Mouse (Mus musculus): ENCODE data around the gene Vmn1r95. TPM values are rescaled to one million over a fixed set of nuclear protein-coding genes. Genes with fewer than 3 reads are reported as not detected.
"Not testable (repeated sequence)": the region's sequence is repeated elsewhere in the genome, so short reads cannot be mapped to it uniquely, and the experiment has no call there.

Vmn1r95 gene
- not detected in 2 replicates for polyA plus RNA-seq (2014; fragmentation: Nextera tagmentation; extraction: Ambion mirVana)

DNA sequence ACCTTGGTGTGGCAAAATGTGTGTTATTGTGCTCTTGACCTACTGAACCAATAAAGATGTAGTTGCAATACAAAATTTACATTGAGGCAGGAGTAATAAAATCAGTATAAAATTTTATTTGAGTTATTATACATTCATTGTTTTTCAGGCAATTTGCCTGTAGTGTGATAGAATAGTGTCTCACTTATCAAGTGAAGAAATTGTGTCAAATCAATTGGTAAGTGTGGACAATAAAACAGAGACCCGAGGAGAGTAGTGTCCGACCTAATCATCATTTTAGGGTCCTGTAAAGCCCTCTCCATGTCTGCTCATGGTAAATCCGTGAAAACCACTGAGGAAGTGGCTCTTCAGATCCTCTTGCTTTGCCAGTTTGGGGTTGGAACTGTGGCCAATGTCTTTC, at the start of gene Vmn1r95:
Gene Vmn1r95, plus strand, starts transcription at position 301 of the 400 bp plus-strand sequence.
- not testable (repeated sequence) for H3K27me3 ChIP-seq (ENCODE audit: control insufficient read depth, insufficient read depth, low read length); H3K4me2 ChIP-seq (ENCODE audit: low read length); H3K36me3 ChIP-seq (ENCODE audit: control insufficient read depth, insufficient read depth, low read length); H3K4me1 ChIP-seq (ENCODE audit: control insufficient read depth, insufficient read depth, low read length); H3K4me3 ChIP-seq (replicated peaks; ENCODE audit: low read depth, low read length); DNase-seq; H3K27ac ChIP-seq (replicated peaks; ENCODE audit: low read depth, low read length); ATAC-seq (ENCODE audit: low FRiP score, low TSS enrichment); H3K9ac ChIP-seq (replicated peaks; ENCODE audit: low read length); H3K9me3 ChIP-seq (ENCODE audit: control insufficient read depth, low read length)
- WGBS = no CpG with 5 or more reads among the region's 3 CpGs

DNA sequence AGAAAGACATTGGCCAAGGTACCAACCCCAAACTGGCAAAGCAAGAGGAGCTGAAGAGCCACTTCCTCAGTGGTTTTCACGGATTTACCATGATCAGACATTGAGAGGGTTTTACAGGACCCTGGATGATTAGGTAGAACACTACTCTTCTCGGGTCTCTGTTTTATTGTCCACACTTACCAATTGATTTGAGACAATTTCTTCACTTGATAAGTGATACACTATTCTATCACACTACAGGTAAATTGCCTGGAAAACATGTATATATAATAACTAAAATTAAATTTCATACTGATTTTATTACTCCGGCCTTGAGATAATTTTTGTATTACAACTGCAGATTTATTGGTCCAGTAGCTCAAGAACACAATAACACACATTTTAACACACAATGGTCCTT, 25.2 kb upstream of the Vmn1r95 start, which contains the start of gene Vmn1r94:
Gene Vmn1r94, minus strand, starts transcription at position 101 of the 400 bp plus-strand sequence.
- H3K36me3 ChIP-seq (ENCODE audit: control insufficient read depth, insufficient read depth, low read length); H3K27ac ChIP-seq (replicated peaks; ENCODE audit: low read depth, low read length); H3K27me3 ChIP-seq (ENCODE audit: control insufficient read depth, insufficient read depth, low read length); H3K9ac ChIP-seq (replicated peaks; ENCODE audit: low read length); H3K4me2 ChIP-seq (ENCODE audit: low read length); H3K9me3 ChIP-seq (ENCODE audit: control insufficient read depth, low read length); DNase-seq; ATAC-seq (ENCODE audit: low FRiP score, low TSS enrichment); H3K4me3 ChIP-seq (replicated peaks; ENCODE audit: low read depth, low read length); H3K4me1 ChIP-seq (ENCODE audit: control insufficient read depth, insufficient read depth, low read length): not testable (repeated sequence)
- WGBS = no CpG with 5 or more reads among the region's 3 CpGs

- not testable (repeated sequence) for H3K4me1 ChIP-seq (ENCODE audit: control insufficient read depth, insufficient read depth, low read length); H3K9me3 ChIP-seq (ENCODE audit: control insufficient read depth, low read length); H3K4me2 ChIP-seq (ENCODE audit: low read length); H3K36me3 ChIP-seq (ENCODE audit: control insufficient read depth, insufficient read depth, low read length); ATAC-seq (ENCODE audit: low FRiP score, low TSS enrichment); H3K9ac ChIP-seq (replicated peaks; ENCODE audit: low read length); H3K27ac ChIP-seq (replicated peaks; ENCODE audit: low read depth, low read length); H3K4me3 ChIP-seq (replicated peaks; ENCODE audit: low read depth, low read length); DNase-seq; H3K27me3 ChIP-seq (ENCODE audit: control insufficient read depth, insufficient read depth, low read length)
- WGBS = no CpG with 5 or more reads among the region's 2 CpGs
These were observed 12.0 kb downstream of the Vmn1r95 start, which contains the start of gene Gm6164 for GRCm38 (mm10) chr7:20205507-20205906. Gene Gm6164, minus strand, starts transcription at chr7:20205607.

- not testable (repeated sequence) for H3K9ac ChIP-seq (replicated peaks; ENCODE audit: low read length); H3K4me3 ChIP-seq (replicated peaks; ENCODE audit: low read depth, low read length); ATAC-seq (ENCODE audit: low FRiP score, low TSS enrichment); DNase-seq; H3K27ac ChIP-seq (replicated peaks; ENCODE audit: low read depth, low read length); H3K27me3 ChIP-seq (ENCODE audit: control insufficient read depth, insufficient read depth, low read length); H3K4me2 ChIP-seq (ENCODE audit: low read length); H3K36me3 ChIP-seq (ENCODE audit: control insufficient read depth, insufficient read depth, low read length); H3K4me1 ChIP-seq (ENCODE audit: control insufficient read depth, insufficient read depth, low read length); H3K9me3 ChIP-seq (ENCODE audit: control insufficient read depth, low read length)
- no CpG with 5 or more reads among the region's 2 CpGs for WGBS
These were observed 40.2 kb downstream of the Vmn1r95 start, which contains the start of gene Gm4498 for GRCm38 (mm10) chr7:20233728-20234127. Gene Gm4498, minus strand, starts transcription at chr7:20233828.

Other genes with a start within 250 kb of the Vmn1r95 start
- not detected in 2 replicates for gene Igsf23, start 243.0 kb upstream of the Vmn1r95 start, polyA plus RNA-seq (2014; fragmentation: Nextera tagmentation; extraction: Ambion mirVana)
- gene Ceacam20, start 228.3 kb upstream of the Vmn1r95 start, polyA plus RNA-seq (2014; fragmentation: Nextera tagmentation; extraction: Ambion mirVana) = not detected in 2 replicates
- gene Nlrp9b, start 202.2 kb upstream of the Vmn1r95 start, polyA plus RNA-seq (2014; fragmentation: Nextera tagmentation; extraction: Ambion mirVana) = not detected in 2 replicates
- gene Vmn1r91, start 94.0 kb upstream of the Vmn1r95 start, polyA plus RNA-seq (2014; fragmentation: Nextera tagmentation; extraction: Ambion mirVana) = not detected in 2 replicates
- gene Gm16442, start 71.1 kb upstream of the Vmn1r95 start, polyA plus RNA-seq (2014; fragmentation: Nextera tagmentation; extraction: Ambion mirVana) = not detected in 2 replicates
- gene Vmn1r93, start 54.6 kb upstream of the Vmn1r95 start, polyA plus RNA-seq (2014; fragmentation: Nextera tagmentation; extraction: Ambion mirVana) = not detected in 2 replicates
- gene Vmn1r94, start 25.3 kb upstream of the Vmn1r95 start, polyA plus RNA-seq (2014; fragmentation: Nextera tagmentation; extraction: Ambion mirVana) = not detected in 2 replicates
- gene Gm6164, start 11.9 kb downstream of the Vmn1r95 start, polyA plus RNA-seq (2014; fragmentation: Nextera tagmentation; extraction: Ambion mirVana) = not detected in 2 replicates
- gene Gm4498, start 40.1 kb downstream of the Vmn1r95 start, polyA plus RNA-seq (2014; fragmentation: Nextera tagmentation; extraction: Ambion mirVana) = not detected in 2 replicates
- gene Gm5890, start 69.1 kb downstream of the Vmn1r95 start, polyA plus RNA-seq (2014; fragmentation: Nextera tagmentation; extraction: Ambion mirVana) = not detected in 2 replicates
- not detected in 2 replicates for gene Gm4133, start 140.4 kb downstream of the Vmn1r95 start, polyA plus RNA-seq (2014; fragmentation: Nextera tagmentation; extraction: Ambion mirVana)
- gene Gm5728, start 181.7 kb downstream of the Vmn1r95 start, polyA plus RNA-seq (2014; fragmentation: Nextera tagmentation; extraction: Ambion mirVana) = not detected in 2 replicates
- gene Vmn1r100, start 224.2 kb downstream of the Vmn1r95 start, polyA plus RNA-seq (2014; fragmentation: Nextera tagmentation; extraction: Ambion mirVana) = not detected in 2 replicates
- not detected in 2 replicates for gene Vmn1r101, start 248.9 kb downstream of the Vmn1r95 start, polyA plus RNA-seq (2014; fragmentation: Nextera tagmentation; extraction: Ambion mirVana)